Comparison of ENCODE assay signal across 25 mouse cellular contexts in genomic region chr6:83080210-83080609, GRCm38 (mm10). TPM values are rescaled to one million over a fixed set of nuclear protein-coding genes. Genes with fewer than 3 reads are reported as not detected.
DNase-seq lines count a peak whose midpoint lies in the region; ATAC-seq and TF ChIP-seq lines count a peak whose summit lies in the region.
"Had no signal": no experiment of that assay in that cellular context is flagged by ENCODE, and none has a peak within 500 bp of the region (broad histone marks: within the 10 kb centered on the region; RNA-seq: fewer than 3 reads in every experiment).

No protein-coding gene starts in this region.

- H3K27me3 ChIP-seq in hindbrain, embryonic 13.5 days, result peaks cover 56% of the 10 kb centered on the region
- H3K27me3 ChIP-seq in hindbrain, embryonic 12.5 days, result peaks cover 56% of the 10 kb centered on the region
- H3K27me3 ChIP-seq in liver, adult 2 months (ENCODE audit: control insufficient read depth, insufficient read depth, low read length), result no peaks in the 10 kb centered on the region
- H3K27me3 ChIP-seq in neural tube, embryonic 15.5 days (replicated peaks), result peaks cover 51% of the 10 kb centered on the region
- H3K27me3 ChIP-seq: Patski had no signal

- H3K27ac ChIP-seq in hindbrain, embryonic 13.5 days, result no peak overlapping the region
- H3K27ac ChIP-seq in hindbrain, embryonic 12.5 days, result no peak overlapping the region
- H3K27ac ChIP-seq in liver, adult 2 months (replicated peaks; ENCODE audit: insufficient read depth, low read depth, low read length), result no peak overlapping the region; the same call in 1 of the 2 replicates
- no peak overlapping the region for H3K27ac ChIP-seq in neural tube, embryonic 15.5 days (replicated peaks)
- H3K27ac ChIP-seq: embryonic facial prominence, embryonic 10.5 days; embryonic facial prominence, embryonic 12.5 days; forebrain, embryonic 15.5 days had no signal

- no peak for ATAC-seq in hindbrain, embryonic 13.5 days (ENCODE audit: low FRiP score)
- no peak for ATAC-seq in hindbrain, embryonic 12.5 days (ENCODE audit: low FRiP score)
- ATAC-seq in neural tube, embryonic 15.5 days (ENCODE audit: low FRiP score), result no peak
- ATAC-seq: activated CD4-positive, CD25-positive, alpha-beta regulatory T cell, adult 4 months; CD4-positive, CD25-positive, alpha-beta regulatory T cell, adult 4 months; forebrain, embryonic 15.5 days; forebrain, postnatal 0 days; Patski had no signal

- no peak overlapping the region for H3K4me3 ChIP-seq in hindbrain, embryonic 13.5 days
- no peak overlapping the region for H3K4me3 ChIP-seq in hindbrain, embryonic 12.5 days
- H3K4me3 ChIP-seq in liver, adult 2 months (ENCODE audit: insufficient read depth, low read depth, low read length), result no peak overlapping the region
- no peak overlapping the region for H3K4me3 ChIP-seq in neural tube, embryonic 15.5 days (replicated peaks)
- H3K4me3 ChIP-seq: embryonic facial prominence, embryonic 12.5 days had no signal

- H3K4me2 ChIP-seq in hindbrain, embryonic 13.5 days, result 0 out of 2 replicates have a peak overlapping the region, but pooled peaks have one; percentile 81
- H3K4me2 ChIP-seq in hindbrain, embryonic 12.5 days (replicated peaks), result no peak overlapping the region
- H3K4me2 ChIP-seq in neural tube, embryonic 15.5 days, result peak overlapping the region; percentile 80; the same call in 1 of the 2 replicates

- H3K9me3 ChIP-seq in hindbrain, embryonic 13.5 days, result no peaks in the 10 kb centered on the region
- H3K9me3 ChIP-seq in hindbrain, embryonic 12.5 days (replicated peaks), result no peaks in the 10 kb centered on the region
- H3K9me3 ChIP-seq in neural tube, embryonic 15.5 days (replicated peaks), result no peaks in the 10 kb centered on the region
- H3K9me3 ChIP-seq: embryonic facial prominence, embryonic 10.5 days; embryonic facial prominence, embryonic 12.5 days; forebrain, embryonic 15.5 days; G1E had no signal

- TF ChIP-seq POLR2A in liver, adult 2 months (IDR thresholded peaks at IDR 0.05; ENCODE audit: extremely low read depth, insufficient read depth, low read length), result no peak

- no peak overlapping the region for H3K9ac ChIP-seq in hindbrain, embryonic 13.5 days
- no peak overlapping the region for H3K9ac ChIP-seq in hindbrain, embryonic 12.5 days
- no peak overlapping the region for H3K9ac ChIP-seq in liver, adult 2 months (ENCODE audit: low read depth, low read length)
- no peak overlapping the region for H3K9ac ChIP-seq in neural tube, embryonic 15.5 days (replicated peaks)
- H3K9ac ChIP-seq: forebrain, embryonic 15.5 days; forebrain, postnatal 0 days had no signal

- no peaks in the 10 kb centered on the region for H3K79me2 ChIP-seq in liver, adult 2 months (ENCODE audit: control insufficient read depth, insufficient read depth, low read length)

- peaks cover 25% of the 10 kb centered on the region for H3K4me1 ChIP-seq in hindbrain, embryonic 13.5 days (replicated peaks)
- H3K4me1 ChIP-seq in hindbrain, embryonic 12.5 days, result peaks cover 30% of the 10 kb centered on the region
- peaks cover 13% of the 10 kb centered on the region for H3K4me1 ChIP-seq in liver, adult 2 months (ENCODE audit: control insufficient read depth, insufficient read depth, low read length)
- H3K4me1 ChIP-seq in neural tube, embryonic 15.5 days, result peaks cover 31% of the 10 kb centered on the region

- DNase-seq in adrenal gland, adult 2 months, result peak; percentile 1
- DNase-seq in adrenal gland, postnatal 14 days, result no peak
- DNase-seq in liver, adult 2 months (ENCODE audit: extremely low read depth, low read depth, low spot score), result peak; percentile 77
- DNase-seq in liver, result no peak
- no peak for DNase-seq in neural tube, embryonic 10.5 days (ENCODE audit: extremely low spot score, low spot score)
- DNase-seq: adrenal gland, postnatal 10 days; adrenal gland, postnatal 36 days; B cell, adult 2 months; cerebellum, adult 2 months; cerebellum, postnatal 10 days; cerebellum, postnatal 25 days; forebrain, postnatal 0 days had no signal

- 93% methylated on average over 5 of the region's 5 CpGs for WGBS in hindbrain, embryonic 13.5 days
- 90% methylated on average over 5 of the region's 5 CpGs for WGBS in hindbrain, embryonic 12.5 days
- WGBS in liver, adult 2 months, result 35% methylated on average over 5 of the region's 5 CpGs
- 94% methylated on average over 5 of the region's 5 CpGs for WGBS in neural tube, embryonic 15.5 days

- peaks cover 23% of the 10 kb centered on the region for H3K36me3 ChIP-seq in hindbrain, embryonic 13.5 days
- H3K36me3 ChIP-seq in hindbrain, embryonic 12.5 days, result peaks cover 22% of the 10 kb centered on the region
- peaks cover 4% of the 10 kb centered on the region; the same call in 1 of the 2 replicates for H3K36me3 ChIP-seq in liver, adult 2 months (ENCODE audit: control insufficient read depth, insufficient read depth, low read length)
- H3K36me3 ChIP-seq in neural tube, embryonic 15.5 days, result peaks cover 15% of the 10 kb centered on the region

- no peak for TF ChIP-seq CTCF in liver, adult 2 months (IDR thresholded peaks at IDR 0.05; ENCODE audit: low read depth, low read length)

RNA-seq across cellular contexts. Expression of gene Pcgf1, which starts 2.5 kb away (rescaled TPM):
- 10 to 100 TPM; 35.1 to 48.9 TPM for total RNA-seq in adrenal gland, adult 2 months (2021)
- polyA plus RNA-seq in adrenal gland, adult 2 months (2012; rRNA removed), result 28.6 and 31.6 TPM in 2 replicates
- 29.2 and 39.8 TPM in 2 replicates for total RNA-seq in adrenal gland, postnatal 14 days (2021)
- polyA plus RNA-seq in hindbrain, embryonic 13.5 days (2015; fragmentation: Nextera tagmentation; extraction: Ambion mirVana), result 45.6 and 47.1 TPM in 2 replicates
- 39.1 and 39.5 TPM in 2 replicates for polyA plus RNA-seq in hindbrain, embryonic 12.5 days (2016; fragmentation: Nextera tagmentation; extraction: Ambion mirVana)
- 4.1 and 6.1 TPM in 2 replicates for total RNA-seq in liver, adult 2 months (2014; rRNA removed)
- 7.7 and 10.8 TPM in 2 replicates for polyA plus RNA-seq in liver, adult 2 months (2012; rRNA removed)
- 45.4 and 50.8 TPM in 2 replicates for polyA plus RNA-seq in neural tube, embryonic 15.5 days (2015; fragmentation: Nextera tagmentation; extraction: Ambion mirVana)

RNA-seq across cellular contexts. Expression of gene Lbx2, which starts 6.0 kb away (rescaled TPM):
- 10 to 100 TPM in 1 of 2 experiments, 1 to 10 TPM in 1; 7.6 to 19.7 TPM for total RNA-seq in adrenal gland, adult 2 months (2021)
- polyA plus RNA-seq in adrenal gland, adult 2 months (2012; rRNA removed), result 30.1 and 48.9 TPM in 2 replicates
- total RNA-seq in adrenal gland, postnatal 14 days (2021), result 6.4 and 9.0 TPM in 2 replicates
- polyA plus RNA-seq in hindbrain, embryonic 13.5 days (2015; fragmentation: Nextera tagmentation; extraction: Ambion mirVana), result 0.41 TPM in 1 of 2 replicates, not detected in the other
- 0.69 TPM in 1 of 2 replicates, not detected in the other for polyA plus RNA-seq in hindbrain, embryonic 12.5 days (2016; fragmentation: Nextera tagmentation; extraction: Ambion mirVana)
- 0.65 and 0.81 TPM in 2 replicates for total RNA-seq in liver, adult 2 months (2014; rRNA removed)
- 0.34 and 1.1 TPM in 2 replicates for polyA plus RNA-seq in liver, adult 2 months (2012; rRNA removed)
- polyA plus RNA-seq in neural tube, embryonic 15.5 days (2015; fragmentation: Nextera tagmentation; extraction: Ambion mirVana), result 0.24 and 0.32 TPM in 2 replicates
- total RNA-seq: CH12.LX; forebrain, postnatal 0 days; G1E had no signal
- polyA plus RNA-seq: activated CD4-positive, CD25-positive, alpha-beta regulatory T cell, adult 4 months; CD4-positive, CD25-positive, alpha-beta regulatory T cell, adult 4 months; forebrain, embryonic 15.5 days had no signal

RNA-seq across cellular contexts. Expression of gene Tlx2, which starts 10.1 kb away (rescaled TPM):
- 10 to 100 TPM in 1 of 2 experiments, 1 to 10 TPM in 1; 4.9 to 15.2 TPM for total RNA-seq in adrenal gland, adult 2 months (2021)
- 48.7 and 64.4 TPM in 2 replicates for polyA plus RNA-seq in adrenal gland, adult 2 months (2012; rRNA removed)
- 9.4 and 10.4 TPM in 2 replicates for total RNA-seq in adrenal gland, postnatal 14 days (2021)
- polyA plus RNA-seq in hindbrain, embryonic 13.5 days (2015; fragmentation: Nextera tagmentation; extraction: Ambion mirVana), result 1.6 and 2.8 TPM in 2 replicates
- polyA plus RNA-seq in hindbrain, embryonic 12.5 days (2016; fragmentation: Nextera tagmentation; extraction: Ambion mirVana), result 4.4 and 6.0 TPM in 2 replicates
- not detected in 2 replicates for total RNA-seq in liver, adult 2 months (2014; rRNA removed)
- not detected in 2 replicates for polyA plus RNA-seq in liver, adult 2 months (2012; rRNA removed)
- 2.6 and 4.7 TPM in 2 replicates for polyA plus RNA-seq in neural tube, embryonic 15.5 days (2015; fragmentation: Nextera tagmentation; extraction: Ambion mirVana)
- total RNA-seq: CH12.LX; forebrain, postnatal 0 days; G1E had no signal
- polyA plus RNA-seq: activated CD4-positive, CD25-positive, alpha-beta regulatory T cell, adult 4 months; CD4-positive, CD25-positive, alpha-beta regulatory T cell, adult 4 months; cerebellum, adult 2 months; cortical plate, adult 2 months; forebrain, embryonic 11.5 days; forebrain, embryonic 15.5 days; forebrain, postnatal 0 days; G1E had no signal

RNA-seq across cellular contexts. Expression of gene Ccdc142, which starts 21.2 kb away (rescaled TPM):
- 1 to 10 TPM; 2.9 to 5.9 TPM for total RNA-seq in adrenal gland, adult 2 months (2021)
- polyA plus RNA-seq in adrenal gland, adult 2 months (2012; rRNA removed), result 34.9 and 38.6 TPM in 2 replicates
- total RNA-seq in adrenal gland, postnatal 14 days (2021), result 3.1 and 6.0 TPM in 2 replicates
- polyA plus RNA-seq in hindbrain, embryonic 13.5 days (2015; fragmentation: Nextera tagmentation; extraction: Ambion mirVana), result 3.0 and 5.9 TPM in 2 replicates
- polyA plus RNA-seq in hindbrain, embryonic 12.5 days (2016; fragmentation: Nextera tagmentation; extraction: Ambion mirVana), result 3.3 and 3.9 TPM in 2 replicates
- total RNA-seq in liver, adult 2 months (2014; rRNA removed), result 3.0 and 3.4 TPM in 2 replicates
- 4.2 and 5.4 TPM in 2 replicates for polyA plus RNA-seq in liver, adult 2 months (2012; rRNA removed)
- polyA plus RNA-seq in neural tube, embryonic 15.5 days (2015; fragmentation: Nextera tagmentation; extraction: Ambion mirVana), result 7.0 and 7.7 TPM in 2 replicates
- polyA plus RNA-seq: activated CD4-positive, CD25-positive, alpha-beta regulatory T cell, adult 4 months had no signal

RNA-seq across cellular contexts. Expression of gene Gm42688, which starts 21.2 kb away (rescaled TPM):
- total RNA-seq in adrenal gland, adult 2 months (2021), result 1 to 10 TPM; 3.9 to 6.6 TPM
- polyA plus RNA-seq in adrenal gland, adult 2 months (2012; rRNA removed), result 7.5 and 8.8 TPM in 2 replicates
- 4.1 and 5.3 TPM in 2 replicates for total RNA-seq in adrenal gland, postnatal 14 days (2021)
- 4.0 and 4.4 TPM in 2 replicates for polyA plus RNA-seq in hindbrain, embryonic 13.5 days (2015; fragmentation: Nextera tagmentation; extraction: Ambion mirVana)
- 3.6 and 5.0 TPM in 2 replicates for polyA plus RNA-seq in hindbrain, embryonic 12.5 days (2016; fragmentation: Nextera tagmentation; extraction: Ambion mirVana)
- total RNA-seq in liver, adult 2 months (2014; rRNA removed), result 1.4 and 1.8 TPM in 2 replicates
- 2.0 and 2.5 TPM in 2 replicates for polyA plus RNA-seq in liver, adult 2 months (2012; rRNA removed)
- 4.8 and 7.6 TPM in 2 replicates for polyA plus RNA-seq in neural tube, embryonic 15.5 days (2015; fragmentation: Nextera tagmentation; extraction: Ambion mirVana)

Comparison
In these comparisons a context has a peak if more than half of its experiments do, and no peak if none do; other contexts are left out.
1. DNase-seq: peak in adrenal gland, adult 2 months (single experiment) and liver, adult 2 months (single experiment); none in adrenal gland, postnatal 14 days (single experiment), liver (single experiment) and neural tube, embryonic 10.5 days (single experiment).
2. RNA of gene Lbx2, which starts 6.0 kb away (polyA plus RNA-seq): 30.1 to 48.9 TPM in adrenal gland, adult 2 months; 0.34 to 1.1 TPM in liver, adult 2 months, 0.24 to 0.32 TPM in neural tube, embryonic 15.5 days, 0.69 TPM in hindbrain, embryonic 12.5 days and 0.41 TPM in hindbrain, embryonic 13.5 days; every median in the first group is over 10 times any median in the second.